Mouse (Mus musculus): ENCODE results near the gene Agpat3. TPM values are rescaled to one million over a fixed set of nuclear protein-coding genes. Genes with fewer than 3 reads are reported as not detected.
"Not testable (repeated sequence)": the region's sequence is repeated elsewhere in the genome, so short reads cannot be mapped to it uniquely, and the experiment has no call there.

Agpat3 gene
- total RNA-seq, 1 experiment, result 52.0 TPM

- in situ Hi-C loops (cut with MboI; ENCODE audit: low sequenced_read_pairs in 2 of 2, unreplicated experiment in 2 of 2), result no loop called here
- DNase-seq (ENCODE audit: low read depth, low spot score), result no peak
- no peak overlapping the region for H3K4me3 ChIP-seq (ENCODE audit: insufficient read depth in 1 of 2, low read depth in 1 of 2, low read length in 2 of 2, poor library complexity in 1 of 2, severe bottlenecking in 1 of 2)
- TF ChIP-seq CHD2 (IDR thresholded peaks at IDR 0.05; ENCODE audit: low read depth, low read length), result no peak
- TF ChIP-seq MAFK (IDR thresholded peaks at IDR 0.05; ENCODE audit: insufficient read depth, low read depth, low read length), result no peak
- TF ChIP-seq HCFC1 (IDR thresholded peaks at IDR 0.05; ENCODE audit: borderline replicate concordance, insufficient read depth, low read length), result no peak
- no peak for TF ChIP-seq ZC3H11A (IDR thresholded peaks at IDR 0.05; ENCODE audit: borderline replicate concordance, low read depth, low read length)
- TF ChIP-seq ZNF384 (IDR thresholded peaks at IDR 0.05; ENCODE audit: low read depth, low read length), result no peak
- no peak overlapping the region for H3K27ac ChIP-seq (ENCODE audit: insufficient read depth, low read depth, low read length, poor library complexity, severe bottlenecking)
- H3K9me3 ChIP-seq (ENCODE audit: control insufficient read depth, insufficient read depth, low read depth, low read length), result no peaks in the 10 kb centered on the region
- no peaks in the 10 kb centered on the region for H3K36me3 ChIP-seq (ENCODE audit: control insufficient read depth, insufficient read depth, low read length, poor library complexity, severe bottlenecking)
- peaks cover 5 to 6% of the 10 kb centered on the region in 2 experiments for H3K4me1 ChIP-seq (ENCODE audit: control insufficient read depth in 2 of 2, insufficient read depth in 2 of 2, low read length in 2 of 2, poor library complexity in 1 of 2)
- H3K9ac ChIP-seq (ENCODE audit: insufficient read depth, low read depth, low read length, poor library complexity, severe bottlenecking), result no peak overlapping the region
Measured at GRCm38 (mm10) chr10:78360290-78360711, 8.0 kb upstream of the Agpat3 start.

GRCm38 (mm10) chr10:78358999-78359398 lies 6.7 kb upstream of the Agpat3 start:
- H3K4me3 ChIP-seq (ENCODE audit: insufficient read depth in 1 of 2, low read depth in 1 of 2, low read length in 2 of 2, poor library complexity in 1 of 2, severe bottlenecking in 1 of 2); H3K9ac ChIP-seq (ENCODE audit: insufficient read depth, low read depth, low read length, poor library complexity, severe bottlenecking); H3K36me3 ChIP-seq (ENCODE audit: control insufficient read depth, insufficient read depth, low read length, poor library complexity, severe bottlenecking); DNase-seq (ENCODE audit: low read depth, low spot score); H3K4me1 ChIP-seq (ENCODE audit: control insufficient read depth in 2 of 2, insufficient read depth in 2 of 2, low read length in 2 of 2, poor library complexity in 1 of 2); H3K9me3 ChIP-seq (ENCODE audit: control insufficient read depth, insufficient read depth, low read depth, low read length); in situ Hi-C loops (cut with MboI; ENCODE audit: low sequenced_read_pairs in 2 of 2, unreplicated experiment in 2 of 2); H3K27ac ChIP-seq (ENCODE audit: insufficient read depth, low read depth, low read length, poor library complexity, severe bottlenecking): not testable (repeated sequence)

- TF ChIP-seq ZNF384 (IDR thresholded peaks at IDR 0.05; ENCODE audit: low read depth, low read length), result no peak
- Histone ChIP-seq H3K36me3 (ENCODE audit: control insufficient read depth, insufficient read depth, low read length, poor library complexity, severe bottlenecking) (no peaks in the 10 kb centered on the region), H3K4me1 (ENCODE audit: control insufficient read depth in 2 of 2, insufficient read depth in 2 of 2, low read length in 2 of 2, poor library complexity in 1 of 2) (peaks cover 0 to 7% of the 10 kb centered on the region in 2 experiments; a peak in 2 of 4 replicates), H3K9ac (ENCODE audit: insufficient read depth, low read depth, low read length, poor library complexity, severe bottlenecking) (no peak overlapping the region), H3K9me3 (ENCODE audit: control insufficient read depth, insufficient read depth, low read depth, low read length) (no peaks in the 10 kb centered on the region), H3K27ac (ENCODE audit: insufficient read depth, low read depth, low read length, poor library complexity, severe bottlenecking) (no peak overlapping the region), H3K4me3 (ENCODE audit: insufficient read depth in 1 of 2, low read depth in 1 of 2, low read length in 2 of 2, poor library complexity in 1 of 2, severe bottlenecking in 1 of 2) (no peak overlapping the region)
- no peak for DNase-seq (ENCODE audit: low read depth, low spot score)
- in situ Hi-C loops (cut with MboI; ENCODE audit: low sequenced_read_pairs in 2 of 2, unreplicated experiment in 2 of 2), result no loop called here
Measured at GRCm38 (mm10) chr10:78358266-78358665, 6.0 kb upstream of the Agpat3 start.

GRCm38 (mm10) chr10:78357742-78358141 lies 5.5 kb upstream of the Agpat3 start:
- no peaks in the 10 kb centered on the region for H3K9me3 ChIP-seq (ENCODE audit: control insufficient read depth, insufficient read depth, low read depth, low read length)
- in situ Hi-C loops (cut with MboI; ENCODE audit: low sequenced_read_pairs in 2 of 2, unreplicated experiment in 2 of 2), result no loop called here
- TF ChIP-seq MAFK (IDR thresholded peaks at IDR 0.05; ENCODE audit: insufficient read depth, low read depth, low read length), result no peak
- no peak for TF ChIP-seq HCFC1 (IDR thresholded peaks at IDR 0.05; ENCODE audit: borderline replicate concordance, insufficient read depth, low read length)
- TF ChIP-seq CHD2 (IDR thresholded peaks at IDR 0.05; ENCODE audit: low read depth, low read length), result no peak
- no peak for TF ChIP-seq ZNF384 (IDR thresholded peaks at IDR 0.05; ENCODE audit: low read depth, low read length)
- TF ChIP-seq ZC3H11A (IDR thresholded peaks at IDR 0.05; ENCODE audit: borderline replicate concordance, low read depth, low read length), result no peak

GRCm38 (mm10) chr10:78355931-78356593 lies 3.8 kb upstream of the Agpat3 start:
- Histone ChIP-seq H3K36me3 (ENCODE audit: control insufficient read depth, insufficient read depth, low read length, poor library complexity, severe bottlenecking) (no peaks in the 10 kb centered on the region), H3K4me1 (ENCODE audit: control insufficient read depth in 2 of 2, insufficient read depth in 2 of 2, low read length in 2 of 2, poor library complexity in 1 of 2) (peaks cover 0 to 12% of the 10 kb centered on the region in 2 experiments; a peak in 2 of 4 replicates), H3K9ac (ENCODE audit: insufficient read depth, low read depth, low read length, poor library complexity, severe bottlenecking) (no peak overlapping the region), H3K9me3 (ENCODE audit: control insufficient read depth, insufficient read depth, low read depth, low read length) (no peaks in the 10 kb centered on the region), H3K27ac (ENCODE audit: insufficient read depth, low read depth, low read length, poor library complexity, severe bottlenecking) (no peak overlapping the region), H3K4me3 (ENCODE audit: insufficient read depth in 1 of 2, low read depth in 1 of 2, low read length in 2 of 2, poor library complexity in 1 of 2, severe bottlenecking in 1 of 2) (no peak overlapping the region)
- in situ Hi-C loops (cut with MboI; ENCODE audit: low sequenced_read_pairs in 2 of 2, unreplicated experiment in 2 of 2), result no loop called here
- no peak for DNase-seq (ENCODE audit: low read depth, low spot score)
- TF ChIP-seq CHD2 (IDR thresholded peaks at IDR 0.05; ENCODE audit: low read depth, low read length), result no peak
- no peak for TF ChIP-seq ZNF384 (IDR thresholded peaks at IDR 0.05; ENCODE audit: low read depth, low read length)
- TF ChIP-seq ZC3H11A (IDR thresholded peaks at IDR 0.05; ENCODE audit: borderline replicate concordance, low read depth, low read length), result no peak
- no peak for TF ChIP-seq HCFC1 (IDR thresholded peaks at IDR 0.05; ENCODE audit: borderline replicate concordance, insufficient read depth, low read length)
- TF ChIP-seq MAFK (IDR thresholded peaks at IDR 0.05; ENCODE audit: insufficient read depth, low read depth, low read length), result no peak

More at GRCm38 (mm10) chr10:78357742-78358141, 5.5 kb upstream of the Agpat3 start:
- no peaks in the 10 kb centered on the region for H3K36me3 ChIP-seq (ENCODE audit: control insufficient read depth, insufficient read depth, low read length, poor library complexity, severe bottlenecking)
- DNase-seq (ENCODE audit: low read depth, low spot score), result no peak
- H3K4me1 ChIP-seq (ENCODE audit: control insufficient read depth in 2 of 2, insufficient read depth in 2 of 2, low read length in 2 of 2, poor library complexity in 1 of 2), result peaks cover 0 to 11% of the 10 kb centered on the region in 2 experiments; a peak in 2 of 4 replicates
- H3K27ac ChIP-seq (ENCODE audit: insufficient read depth, low read depth, low read length, poor library complexity, severe bottlenecking), result no peak overlapping the region
- no peak overlapping the region for H3K4me3 ChIP-seq (ENCODE audit: insufficient read depth in 1 of 2, low read depth in 1 of 2, low read length in 2 of 2, poor library complexity in 1 of 2, severe bottlenecking in 1 of 2)
- no peak overlapping the region for H3K9ac ChIP-seq (ENCODE audit: insufficient read depth, low read depth, low read length, poor library complexity, severe bottlenecking)
